Mouse (Mus musculus): ENCODE data around the gene Rab3ip.

- TF ChIP-seq CTCF (IDR thresholded peaks at IDR 0.05; ENCODE audit: control insufficient read depth, insufficient read depth, insufficient replicate concordance, low read depth, low read length): no peak
- TF ChIP-seq POLR2A (IDR thresholded peaks at IDR 0.05; ENCODE audit: control insufficient read depth, low read depth, low read length): no peak
Measured at GRCm38 (mm10) chr10:116874490-116874889, 76.1 kb downstream of the Rab3ip start.

Measured in testis, adult 2 months (tissue).